ENCODE assay signal across 9 mouse cellular contexts in genomic region chrX:69360238-69361054, GRCm38 (mm10). TPM values are rescaled to one million over a fixed set of nuclear protein-coding genes. Genes with fewer than 3 reads are reported as not detected.
DNase-seq lines count a peak whose midpoint lies in the region; ATAC-seq lines count a peak whose summit lies in the region.
"Had no signal": no experiment of that assay in that cellular context is flagged by ENCODE, and none has a peak within 500 bp of the region (broad histone marks: within the 10 kb centered on the region; RNA-seq: fewer than 3 reads in every experiment).

Gene Aff2, plus strand, starts transcription at chrX:69360294.

- intact Hi-C loops in heart, postnatal 25 days (cut with DNase I) = no loop called here

- H3K36me3 ChIP-seq in kidney, embryonic 15.5 days = no peaks in the 10 kb centered on the region
- no peaks in the 10 kb centered on the region for H3K36me3 ChIP-seq in limb, embryonic 15.5 days

- H3K27ac ChIP-seq in kidney, embryonic 15.5 days = no peak within 1 kb of the TSS
- peak within 1 kb of the TSS; percentile 75 for H3K27ac ChIP-seq in limb, embryonic 15.5 days
- H3K27ac ChIP-seq: macrophage had no signal

- ATAC-seq in granulocyte monocyte progenitor cell, adult 5-6 weeks (replicated peaks; ENCODE audit: poor library complexity, severe bottlenecking) = peak; percentile 42
- peak; percentile 92 for ATAC-seq in kidney, embryonic 15.5 days (replicated peaks; ENCODE audit: low FRiP score)
- ATAC-seq in limb, embryonic 15.5 days (ENCODE audit: insufficient number of reproducible peaks, low FRiP score, low TSS enrichment, low read depth) = 0 out of 2 replicates have a peak, but pooled peaks have one; percentile 69

- peak within 1 kb of the TSS; percentile 68 for H3K4me2 ChIP-seq in kidney, embryonic 15.5 days
- H3K4me2 ChIP-seq in limb, embryonic 15.5 days = peak within 1 kb of the TSS; percentile 51

- peak within 1 kb of the TSS; percentile 54 for H3K9ac ChIP-seq in kidney, embryonic 15.5 days
- H3K9ac ChIP-seq in limb, embryonic 15.5 days = peak within 1 kb of the TSS; percentile 68

- H3K9me3 ChIP-seq in kidney, embryonic 15.5 days (replicated peaks) = no peaks in the 10 kb centered on the region
- H3K9me3 ChIP-seq in limb, embryonic 15.5 days = no peaks in the 10 kb centered on the region

- 13% methylated on average over 72 of the region's 79 CpGs for WGBS in kidney, embryonic 15.5 days
- WGBS in limb, embryonic 15.5 days = 10% methylated on average over 44 of the region's 79 CpGs

- DNase-seq in heart, adult 18-20 months = peak; percentile 11 to 17
- DNase-seq in heart, postnatal 25 days (ENCODE audit: low spot score) = no peak
- DNase-seq in embryo, embryonic 10.5 days (ENCODE audit: low spot score) = peak; percentile 67
- peak; percentile 54 for DNase-seq in neural tube, embryonic 10.5 days (ENCODE audit: extremely low spot score, low spot score)
- DNase-seq in spleen, postnatal 36 days (ENCODE audit: low spot score in 2 of 2) = no peak

- peak within 1 kb of the TSS; percentile 61 for H3K4me3 ChIP-seq in kidney, embryonic 15.5 days (replicated peaks)
- peak within 1 kb of the TSS; percentile 62 for H3K4me3 ChIP-seq in limb, embryonic 15.5 days

- peaks cover 40% of the 10 kb centered on the region for H3K27me3 ChIP-seq in kidney, embryonic 15.5 days
- H3K27me3 ChIP-seq in limb, embryonic 15.5 days = peaks cover 18% of the 10 kb centered on the region; the same call in 1 of the 2 replicates

- H3K4me1 ChIP-seq in kidney, embryonic 15.5 days = peaks cover 4% of the 10 kb centered on the region; the same call in 1 of the 2 replicates
- H3K4me1 ChIP-seq in limb, embryonic 15.5 days = peaks cover 4% of the 10 kb centered on the region; the same call in 1 of the 2 replicates

RNA-seq across cellular contexts. Expression of gene Aff2, which starts in this region (rescaled TPM):
- 1 to 10 TPM; 3.4 to 4.2 TPM for total RNA-seq in heart, adult 18-20 months (2021)
- total RNA-seq in heart, postnatal 25 days (2021) = 1 to 10 TPM; 1.8 to 2.7 TPM
- 3.7 and 4.5 TPM in 2 replicates for total RNA-seq in granulocyte monocyte progenitor cell, adult 5-6 weeks (2014; fragmentation: Nextera tagmentation)
- 0.98 and 3.1 TPM in 2 replicates for total RNA-seq in granulocyte monocyte progenitor cell, adult 5-6 weeks (2017)
- polyA plus RNA-seq in kidney, embryonic 15.5 days (2015; fragmentation: Nextera tagmentation; extraction: Ambion mirVana) = 1.9 TPM in 2 replicates
- 5.8 and 6.4 TPM in 2 replicates for polyA plus RNA-seq in limb, embryonic 15.5 days (2015; fragmentation: Nextera tagmentation; extraction: Ambion mirVana)

Comparison
In these comparisons a context has a peak if more than half of its experiments do, and no peak if none do; other contexts are left out.
1. DNase-seq: peak in heart, adult 18-20 months (2 of 2), embryo, embryonic 10.5 days (single experiment) and neural tube, embryonic 10.5 days (single experiment); none in heart, postnatal 25 days (single experiment) and spleen, postnatal 36 days (0 of 2).
2. ATAC-seq: peak in every context shown above with its lines; median percentile 92 in kidney, embryonic 15.5 days; 69 in limb, embryonic 15.5 days; 42 in granulocyte monocyte progenitor cell, adult 5-6 weeks.